Mouse (Mus musculus): Measurements from ENCODE around the gene Fasl. TPM values are rescaled to one million over a fixed set of nuclear protein-coding genes. Genes with fewer than 3 reads are reported as not detected.

Fasl gene
- polyA plus RNA-seq, 1 experiment from 2014 or later: not detected

DNA sequence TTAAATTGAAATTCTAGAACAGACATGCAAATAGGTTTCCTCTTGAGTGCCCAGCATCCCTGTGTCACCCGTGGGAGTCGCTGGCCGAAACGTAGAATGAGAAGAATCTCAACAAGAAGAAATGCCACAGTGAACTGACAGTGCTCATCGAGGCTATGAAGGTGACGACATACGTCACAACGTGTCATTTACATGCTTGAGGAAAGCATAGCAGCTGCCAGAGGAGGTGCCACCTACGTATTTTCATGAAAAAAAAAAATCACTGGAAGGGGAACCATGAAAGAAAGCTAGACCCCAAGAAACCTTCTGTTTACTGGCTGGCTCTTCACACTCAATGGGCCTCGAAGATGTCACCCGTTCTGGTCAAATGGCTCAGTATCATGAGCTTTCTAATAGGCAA is 54.0 kb downstream of the Fasl start:
- H3K27me3 ChIP-seq: no peaks in the 10 kb centered on the region
- H3K4me3 ChIP-seq: no peak overlapping the region
- WGBS: 90% methylated on average over 11 of the region's 11 CpGs
- H3K4me1 ChIP-seq: no peaks in the 10 kb centered on the region
- no peak overlapping the region for H3K9ac ChIP-seq
- no peak overlapping the region for H3K27ac ChIP-seq
- H3K36me3 ChIP-seq (ENCODE audit: poor library complexity, severe bottlenecking): no peaks in the 10 kb centered on the region
- H3K9me3 ChIP-seq (replicated peaks): no peaks in the 10 kb centered on the region
- H3K4me2 ChIP-seq: no peak overlapping the region
- ATAC-seq: no peak

Other genes with a start within 250 kb of the Fasl start
- gene Suco, start 88.2 kb upstream of the Fasl start, polyA plus RNA-seq (2015; fragmentation: Nextera tagmentation; extraction: Ambion mirVana): 22.2 and 33.2 TPM in 2 replicates
- 30.9 and 31.6 TPM in 2 replicates for gene Pigc, start 180.7 kb upstream of the Fasl start, polyA plus RNA-seq (2015; fragmentation: Nextera tagmentation; extraction: Ambion mirVana)
- not detected in 2 replicates for gene 4930558K02Rik, start 191.1 kb upstream of the Fasl start, polyA plus RNA-seq (2015; fragmentation: Nextera tagmentation; extraction: Ambion mirVana)

All from forebrain, embryonic 13.5 days (tissue).